Comparison of ENCODE assay signal across 9 mouse cellular contexts in genomic region chr17:42336571-42336970, GRCm38 (mm10). TPM values are rescaled to one million over a fixed set of nuclear protein-coding genes. Genes with fewer than 3 reads are reported as not detected.
"Had no signal": no experiment of that assay in that cellular context is flagged by ENCODE, and none has a peak within 500 bp of the region (broad histone marks: within the 10 kb centered on the region; RNA-seq: fewer than 3 reads in every experiment).

No protein-coding gene starts in this region.

- ATAC-seq: midbrain, embryonic 15.5 days had no signal

- DNase-seq: kidney, adult 8-10 months; kidney, postnatal 25 days; lung, embryonic 14.5 days; lung, postnatal 10 days; thymus, postnatal 14 days had no signal

RNA-seq across cellular contexts. Expression of gene Ptchd4, which starts 20.8 kb away (rescaled TPM):
- total RNA-seq: liver, adult 2 months; monocyte, adult 5-6 weeks; neutrophil, adult 5-6 weeks had no signal
